Mouse (Mus musculus): ENCODE data around the gene Agbl4. TPM values are rescaled to one million over a fixed set of nuclear protein-coding genes. Genes with fewer than 3 reads are reported as not detected.

Agbl4 gene
- polyA plus RNA-seq, 1 experiment from 2014 or later = 0.21 TPM

DNA sequence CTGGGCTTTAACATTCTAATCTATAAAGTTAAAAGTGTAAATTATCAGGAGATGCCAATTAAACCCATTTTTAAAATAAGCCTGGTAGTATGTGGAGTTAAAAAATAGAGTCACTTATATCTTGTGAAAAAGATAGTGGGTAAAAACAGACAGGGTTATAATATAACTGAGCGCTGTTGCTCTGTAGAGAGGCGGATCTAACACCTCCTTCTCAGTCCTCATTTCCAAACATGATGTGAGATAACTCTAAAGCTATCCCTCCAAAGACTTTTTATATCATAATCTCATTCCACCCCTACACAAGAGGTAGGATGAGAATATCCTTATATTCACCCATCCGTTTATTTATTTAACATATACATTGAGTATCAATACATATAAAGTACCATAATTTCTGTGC, 669.9 kb downstream of the Agbl4 start:
- Histone ChIP-seq H3K36me3 (ENCODE audit: control insufficient read depth, insufficient read depth, low read length) (no peaks in the 10 kb centered on the region), H3K9ac (ENCODE audit: low read length) (no peak overlapping the region), H3K27me3 (ENCODE audit: control insufficient read depth, insufficient read depth, low read length) (no peaks in the 10 kb centered on the region), H3K4me2 (ENCODE audit: low read depth, low read length) (no peak overlapping the region), H3K9me3 (replicated peaks; ENCODE audit: control insufficient read depth, low read length) (no peaks in the 10 kb centered on the region), H3K4me3 (replicated peaks; ENCODE audit: low read length) (no peak overlapping the region), H3K27ac (ENCODE audit: low read length) (no peak overlapping the region), H3K4me1 (ENCODE audit: control insufficient read depth, insufficient read depth, low read length) (no peaks in the 10 kb centered on the region)
- 80% methylated on average over 3 of the region's 3 CpGs for WGBS
- no peak for ATAC-seq (ENCODE audit: insufficient read depth, low FRiP score)

- Histone ChIP-seq H3K27ac (ENCODE audit: low read length) (no peak overlapping the region), H3K4me1 (ENCODE audit: control insufficient read depth, insufficient read depth, low read length) (no peaks in the 10 kb centered on the region), H3K27me3 (ENCODE audit: control insufficient read depth, insufficient read depth, low read length) (no peaks in the 10 kb centered on the region), H3K9ac (ENCODE audit: low read length) (no peak overlapping the region), H3K36me3 (ENCODE audit: control insufficient read depth, insufficient read depth, low read length) (no peaks in the 10 kb centered on the region), H3K4me3 (replicated peaks; ENCODE audit: low read length) (no peak overlapping the region), H3K9me3 (replicated peaks; ENCODE audit: control insufficient read depth, low read length) (no peaks in the 10 kb centered on the region), H3K4me2 (ENCODE audit: low read depth, low read length) (no peak overlapping the region)
- no peak for ATAC-seq (ENCODE audit: insufficient read depth, low FRiP score)
- WGBS = 45% methylated on average over 6 of the region's 7 CpGs
Observed at GRCm38 (mm10) chr4:111073738-111074497, 676.5 kb downstream of the Agbl4 start.

DNA sequence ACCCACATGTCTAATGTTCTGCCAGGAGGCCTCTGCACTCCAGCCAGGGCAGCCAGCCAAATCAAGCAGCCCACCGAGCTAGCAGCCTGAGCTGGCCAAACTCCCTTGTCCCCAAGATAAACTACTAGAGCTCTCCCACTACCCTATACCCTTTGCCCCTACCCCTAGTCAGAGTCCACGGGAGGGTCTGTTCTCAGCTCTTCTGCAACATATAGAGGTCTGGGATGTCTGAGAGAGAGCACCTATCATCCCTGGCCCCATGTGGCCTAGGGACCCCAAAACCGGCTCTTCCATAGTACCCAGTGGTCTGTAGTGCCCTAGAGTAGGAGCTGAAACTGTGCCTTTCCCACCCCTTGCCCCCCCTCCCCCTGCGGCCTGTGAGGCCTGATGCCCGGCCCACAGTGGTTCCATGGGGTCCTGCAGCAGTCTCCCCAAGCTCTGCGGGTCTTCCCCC, 677.3 kb downstream of the Agbl4 start:
- no peak overlapping the region for H3K9ac ChIP-seq (ENCODE audit: low read length)
- H3K4me1 ChIP-seq (ENCODE audit: control insufficient read depth, insufficient read depth, low read length) = no peaks in the 10 kb centered on the region
- no peaks in the 10 kb centered on the region for H3K36me3 ChIP-seq (ENCODE audit: control insufficient read depth, insufficient read depth, low read length)
- no peaks in the 10 kb centered on the region for H3K27me3 ChIP-seq (ENCODE audit: control insufficient read depth, insufficient read depth, low read length)
- no peak overlapping the region for H3K27ac ChIP-seq (ENCODE audit: low read length)
- H3K9me3 ChIP-seq (replicated peaks; ENCODE audit: control insufficient read depth, low read length) = no peaks in the 10 kb centered on the region
- WGBS = 70% methylated on average over 6 of the region's 6 CpGs
- no peak overlapping the region for H3K4me3 ChIP-seq (replicated peaks; ENCODE audit: low read length)
- no peak overlapping the region for H3K4me2 ChIP-seq (ENCODE audit: low read depth, low read length)
- ATAC-seq (ENCODE audit: insufficient read depth, low FRiP score) = no peak

GRCm38 (mm10) chr4:111077810-111078209, 680.3 kb downstream of the Agbl4 start:
- Histone ChIP-seq H3K9me3 (replicated peaks; ENCODE audit: control insufficient read depth, low read length) (no peaks in the 10 kb centered on the region), H3K27ac (ENCODE audit: low read length) (no peak overlapping the region), H3K9ac (ENCODE audit: low read length) (no peak overlapping the region), H3K27me3 (ENCODE audit: control insufficient read depth, insufficient read depth, low read length) (no peaks in the 10 kb centered on the region), H3K4me1 (ENCODE audit: control insufficient read depth, insufficient read depth, low read length) (no peaks in the 10 kb centered on the region), H3K4me2 (ENCODE audit: low read depth, low read length) (no peak overlapping the region), H3K4me3 (replicated peaks; ENCODE audit: low read length) (no peak overlapping the region), H3K36me3 (ENCODE audit: control insufficient read depth, insufficient read depth, low read length) (no peaks in the 10 kb centered on the region)
- WGBS = 75% methylated on average over 3 of the region's 3 CpGs
- no peak for ATAC-seq (ENCODE audit: insufficient read depth, low FRiP score)

GRCm38 (mm10) chr4:111085330-111085729, 687.9 kb downstream of the Agbl4 start:
- H3K4me2 ChIP-seq (ENCODE audit: low read depth, low read length) = no peak overlapping the region
- H3K36me3 ChIP-seq (ENCODE audit: control insufficient read depth, insufficient read depth, low read length) = no peaks in the 10 kb centered on the region
- no peaks in the 10 kb centered on the region for H3K9me3 ChIP-seq (replicated peaks; ENCODE audit: control insufficient read depth, low read length)
- WGBS = 84% methylated on average over 1 of the region's 1 CpGs
- H3K27me3 ChIP-seq (ENCODE audit: control insufficient read depth, insufficient read depth, low read length) = no peaks in the 10 kb centered on the region
- H3K9ac ChIP-seq (ENCODE audit: low read length) = no peak overlapping the region
- no peak overlapping the region for H3K27ac ChIP-seq (ENCODE audit: low read length)
- H3K4me1 ChIP-seq (ENCODE audit: control insufficient read depth, insufficient read depth, low read length) = no peaks in the 10 kb centered on the region
- H3K4me3 ChIP-seq (replicated peaks; ENCODE audit: low read length) = no peak overlapping the region
- ATAC-seq (ENCODE audit: insufficient read depth, low FRiP score) = no peak

- WGBS = 41% methylated on average over 3 of the region's 3 CpGs
- no peaks in the 10 kb centered on the region for H3K4me1 ChIP-seq (ENCODE audit: control insufficient read depth, insufficient read depth, low read length)
- H3K27ac ChIP-seq (ENCODE audit: low read length) = no peak overlapping the region
- no peak overlapping the region for H3K4me2 ChIP-seq (ENCODE audit: low read depth, low read length)
- H3K9me3 ChIP-seq (replicated peaks; ENCODE audit: control insufficient read depth, low read length) = no peaks in the 10 kb centered on the region
- no peak overlapping the region for H3K9ac ChIP-seq (ENCODE audit: low read length)
- H3K36me3 ChIP-seq (ENCODE audit: control insufficient read depth, insufficient read depth, low read length) = no peaks in the 10 kb centered on the region
- H3K4me3 ChIP-seq (replicated peaks; ENCODE audit: low read length) = no peak overlapping the region
- H3K27me3 ChIP-seq (ENCODE audit: control insufficient read depth, insufficient read depth, low read length) = no peaks in the 10 kb centered on the region
- no peak for ATAC-seq (ENCODE audit: insufficient read depth, low FRiP score)
Observed at GRCm38 (mm10) chr4:111136217-111137147, 739.0 kb downstream of the Agbl4 start.

GRCm38 (mm10) chr4:111147748-111148147, 750.3 kb downstream of the Agbl4 start:
- Histone ChIP-seq H3K4me2 (ENCODE audit: low read depth, low read length) (no peak overlapping the region), H3K4me3 (replicated peaks; ENCODE audit: low read length) (no peak overlapping the region), H3K9me3 (replicated peaks; ENCODE audit: control insufficient read depth, low read length) (no peaks in the 10 kb centered on the region), H3K4me1 (ENCODE audit: control insufficient read depth, insufficient read depth, low read length) (no peaks in the 10 kb centered on the region), H3K27me3 (ENCODE audit: control insufficient read depth, insufficient read depth, low read length) (no peaks in the 10 kb centered on the region), H3K27ac (ENCODE audit: low read length) (no peak overlapping the region), H3K9ac (ENCODE audit: low read length) (no peak overlapping the region), H3K36me3 (ENCODE audit: control insufficient read depth, insufficient read depth, low read length) (no peaks in the 10 kb centered on the region)
- ATAC-seq (ENCODE audit: insufficient read depth, low FRiP score) = no peak
- 88% methylated on average over 1 of the region's 1 CpGs for WGBS

DNA sequence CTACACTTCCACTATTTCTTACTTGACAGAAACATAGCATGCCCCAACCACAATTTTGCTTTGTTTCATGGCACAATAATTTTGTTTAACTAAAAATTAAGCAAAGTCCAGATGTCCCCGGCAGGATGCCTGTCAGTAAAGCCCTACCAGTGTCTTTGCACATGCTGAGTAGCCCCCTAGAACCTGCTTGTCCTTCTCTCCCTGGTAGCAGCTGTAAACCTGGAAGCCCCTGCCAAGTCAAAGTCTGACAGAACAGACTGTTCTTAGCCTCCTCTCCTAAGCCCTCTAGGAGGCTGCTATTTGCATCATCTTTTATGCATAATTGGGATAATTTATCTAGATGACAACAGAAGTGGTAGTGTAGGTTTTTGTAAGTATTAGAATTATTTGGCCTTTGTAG, 758.4 kb downstream of the Agbl4 start:
- Histone ChIP-seq H3K27me3 (ENCODE audit: control insufficient read depth, insufficient read depth, low read length) (no peaks in the 10 kb centered on the region), H3K36me3 (ENCODE audit: control insufficient read depth, insufficient read depth, low read length) (no peaks in the 10 kb centered on the region), H3K4me2 (ENCODE audit: low read depth, low read length) (no peak overlapping the region), H3K9me3 (replicated peaks; ENCODE audit: control insufficient read depth, low read length) (no peaks in the 10 kb centered on the region), H3K4me1 (ENCODE audit: control insufficient read depth, insufficient read depth, low read length) (no peaks in the 10 kb centered on the region), H3K9ac (ENCODE audit: low read length) (no peak overlapping the region), H3K4me3 (replicated peaks; ENCODE audit: low read length) (no peak overlapping the region), H3K27ac (ENCODE audit: low read length) (no peak overlapping the region)
- 65% methylated on average over 1 of the region's 1 CpGs for WGBS
- no peak for ATAC-seq (ENCODE audit: insufficient read depth, low FRiP score)

- Histone ChIP-seq H3K36me3 (ENCODE audit: control insufficient read depth, insufficient read depth, low read length) (no peaks in the 10 kb centered on the region), H3K4me1 (ENCODE audit: control insufficient read depth, insufficient read depth, low read length) (no peaks in the 10 kb centered on the region), H3K4me3 (replicated peaks; ENCODE audit: low read length) (no peak overlapping the region), H3K27me3 (ENCODE audit: control insufficient read depth, insufficient read depth, low read length) (no peaks in the 10 kb centered on the region), H3K9ac (ENCODE audit: low read length) (no peak overlapping the region), H3K9me3 (replicated peaks; ENCODE audit: control insufficient read depth, low read length) (no peaks in the 10 kb centered on the region), H3K4me2 (ENCODE audit: low read depth, low read length) (no peak overlapping the region), H3K27ac (ENCODE audit: low read length) (no peak overlapping the region)
- WGBS = 82% methylated on average over 2 of the region's 2 CpGs
- no peak for ATAC-seq (ENCODE audit: insufficient read depth, low FRiP score)
Observed at GRCm38 (mm10) chr4:111181478-111181877, 784.0 kb downstream of the Agbl4 start.

All from stomach, embryonic 16.5 days (tissue).